Mouse (Mus musculus): Measurements from ENCODE around the gene Plet1. TPM values are rescaled to one million over a fixed set of nuclear protein-coding genes. Genes with fewer than 3 reads are reported as not detected.

Gene Plet1
- total RNA-seq, 4 experiments from 2014 or later: 0.28 to 0.35 TPM; not detected in 2

DNA sequence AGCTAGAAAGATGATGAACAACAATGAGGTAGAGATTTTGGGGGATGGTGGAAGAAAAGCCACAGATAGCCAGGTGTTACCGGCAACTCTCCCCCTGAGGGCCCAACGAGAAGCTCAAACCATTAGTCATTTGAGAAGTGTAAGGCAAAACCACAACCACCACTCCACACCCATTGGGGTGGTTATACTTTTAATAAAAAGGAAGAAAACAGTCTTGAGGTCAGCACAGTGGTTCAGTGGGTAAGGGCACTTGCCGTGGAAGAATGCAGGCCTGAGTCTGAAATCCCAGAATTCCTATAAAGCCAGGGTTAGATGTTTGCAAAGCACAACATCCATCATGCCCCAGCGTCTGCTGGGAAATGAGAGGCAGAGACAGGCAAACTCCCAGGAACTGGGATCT is 43.0 kb downstream of the Plet1 start:
- DNase-seq: no peak

DNA sequence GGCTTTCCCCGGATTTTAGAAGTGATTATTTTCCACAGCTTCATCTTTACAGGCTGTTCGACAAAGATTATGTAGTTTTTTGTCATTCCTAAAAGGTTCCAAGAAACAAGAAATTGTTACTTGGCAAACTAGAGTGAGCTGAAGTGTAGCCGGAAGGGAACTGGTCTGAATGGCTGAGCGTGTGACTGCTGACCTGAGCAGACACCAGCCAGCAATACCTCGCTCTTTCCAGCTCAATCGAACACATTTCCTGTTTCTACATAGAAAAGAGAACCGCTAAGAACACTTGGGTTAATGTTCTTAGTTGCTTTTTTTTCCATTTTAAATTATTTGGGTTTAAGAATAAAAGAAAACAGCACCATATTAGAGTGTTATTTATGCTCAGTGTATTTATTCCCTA is 45.8 kb downstream of the Plet1 start:
- no peak for DNase-seq

DNA sequence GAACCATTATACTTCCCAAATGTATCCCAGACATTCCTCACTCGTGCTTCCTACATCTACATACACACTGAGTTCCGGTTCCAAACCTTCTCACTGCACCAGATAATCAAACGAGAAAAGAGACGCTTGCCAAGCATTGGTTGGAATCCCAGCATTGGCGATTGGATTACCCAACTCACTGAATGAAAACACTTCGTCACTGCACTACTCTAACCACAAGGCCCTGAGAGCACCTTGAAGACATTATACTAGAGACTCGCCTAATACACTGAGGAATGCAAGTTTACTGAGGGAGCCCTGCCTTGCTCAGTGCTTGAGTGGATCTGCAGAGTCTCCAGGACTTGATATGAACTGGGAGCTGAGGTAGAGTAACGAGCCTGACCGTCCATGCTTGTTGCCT is 48.1 kb downstream of the Plet1 start:
- no peak for DNase-seq

DNA sequence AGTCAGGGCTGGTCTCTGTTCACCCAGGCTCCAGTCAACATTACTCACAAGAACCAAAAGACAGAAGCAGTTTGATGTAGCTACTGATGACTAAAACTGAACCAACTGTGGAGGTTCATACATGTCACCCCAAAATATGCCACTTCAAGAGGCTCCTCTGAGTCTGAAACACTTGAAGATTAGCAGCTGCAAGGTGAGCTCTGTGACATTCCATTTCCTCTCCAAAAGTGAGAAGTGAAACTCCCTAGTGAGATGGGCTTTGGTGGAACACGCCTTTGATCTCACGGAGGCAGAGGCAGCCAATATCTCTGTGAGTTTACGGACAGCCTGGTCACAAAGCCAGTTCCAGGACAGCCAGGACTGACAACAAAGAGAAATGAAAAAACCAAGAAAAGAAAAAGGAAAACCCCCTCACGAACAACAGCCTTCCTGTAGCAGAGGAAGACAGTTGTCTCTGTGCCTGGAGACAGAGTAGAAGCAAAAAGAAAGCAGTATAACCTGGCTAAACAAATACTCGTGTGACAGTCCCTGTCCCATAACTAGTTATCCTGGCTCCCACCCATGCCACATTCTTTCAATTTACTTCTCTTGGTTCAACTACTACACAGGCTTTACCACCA is 53.6 kb downstream of the Plet1 start:
- DNase-seq: no peak

DNA sequence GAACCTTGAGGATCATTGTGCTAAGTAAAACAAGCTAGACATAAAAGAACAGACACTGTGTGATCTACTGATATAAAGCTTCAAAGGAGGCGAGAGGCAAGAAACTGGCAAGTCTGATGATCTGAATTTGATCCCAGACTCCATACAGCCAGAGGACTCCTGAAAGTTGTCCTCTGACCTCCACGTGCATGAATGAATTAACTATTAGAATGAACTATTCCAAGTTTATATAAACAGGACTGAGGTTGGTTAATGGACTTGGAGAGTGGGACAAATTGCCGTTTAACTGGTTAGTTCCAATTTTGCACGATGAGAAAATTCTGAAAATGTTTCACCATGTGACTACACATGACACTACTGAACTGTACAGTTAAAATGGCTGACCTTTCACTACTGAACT is 54.6 kb downstream of the Plet1 start:
- no peak for DNase-seq

DNA sequence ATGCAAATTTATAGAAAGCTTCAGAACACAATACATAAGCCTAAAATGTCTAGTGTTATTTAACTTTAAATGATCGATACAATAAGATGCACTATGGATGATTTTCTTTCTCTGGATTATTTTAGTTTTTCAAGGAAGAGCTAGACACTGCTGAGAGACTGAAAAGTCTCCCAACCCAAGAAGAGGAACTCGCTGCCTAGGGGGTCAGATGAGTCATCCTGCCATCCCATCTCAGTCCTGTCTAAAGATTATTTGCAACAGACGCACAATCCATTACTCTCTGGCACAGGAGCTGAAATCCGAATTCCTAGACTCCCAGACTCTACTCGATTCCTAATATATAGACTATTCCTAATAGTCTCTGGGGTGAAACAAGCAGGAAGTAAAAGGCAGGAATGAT is 57.9 kb downstream of the Plet1 start:
- DNase-seq: no peak

DNA sequence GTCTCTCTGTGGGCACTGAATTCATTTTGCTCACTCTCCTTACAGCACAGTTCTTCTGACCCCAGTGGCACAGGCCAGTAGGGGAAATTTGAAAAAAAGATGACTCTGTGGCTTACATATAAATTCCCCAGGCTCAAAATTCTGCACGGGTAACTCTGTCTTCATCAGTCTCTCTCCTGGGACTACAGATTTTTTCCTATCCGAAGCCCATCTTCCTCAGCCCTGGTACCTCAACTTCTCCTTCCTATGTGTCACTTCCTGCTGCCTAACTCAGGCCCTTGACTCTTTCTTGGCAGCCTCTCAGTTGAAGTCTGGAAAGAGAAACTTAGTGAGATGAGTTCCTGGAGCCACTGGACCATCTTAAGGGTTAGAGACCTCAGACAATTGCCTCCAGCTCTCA is 59.2 kb downstream of the Plet1 start:
- no peak for DNase-seq

DNA sequence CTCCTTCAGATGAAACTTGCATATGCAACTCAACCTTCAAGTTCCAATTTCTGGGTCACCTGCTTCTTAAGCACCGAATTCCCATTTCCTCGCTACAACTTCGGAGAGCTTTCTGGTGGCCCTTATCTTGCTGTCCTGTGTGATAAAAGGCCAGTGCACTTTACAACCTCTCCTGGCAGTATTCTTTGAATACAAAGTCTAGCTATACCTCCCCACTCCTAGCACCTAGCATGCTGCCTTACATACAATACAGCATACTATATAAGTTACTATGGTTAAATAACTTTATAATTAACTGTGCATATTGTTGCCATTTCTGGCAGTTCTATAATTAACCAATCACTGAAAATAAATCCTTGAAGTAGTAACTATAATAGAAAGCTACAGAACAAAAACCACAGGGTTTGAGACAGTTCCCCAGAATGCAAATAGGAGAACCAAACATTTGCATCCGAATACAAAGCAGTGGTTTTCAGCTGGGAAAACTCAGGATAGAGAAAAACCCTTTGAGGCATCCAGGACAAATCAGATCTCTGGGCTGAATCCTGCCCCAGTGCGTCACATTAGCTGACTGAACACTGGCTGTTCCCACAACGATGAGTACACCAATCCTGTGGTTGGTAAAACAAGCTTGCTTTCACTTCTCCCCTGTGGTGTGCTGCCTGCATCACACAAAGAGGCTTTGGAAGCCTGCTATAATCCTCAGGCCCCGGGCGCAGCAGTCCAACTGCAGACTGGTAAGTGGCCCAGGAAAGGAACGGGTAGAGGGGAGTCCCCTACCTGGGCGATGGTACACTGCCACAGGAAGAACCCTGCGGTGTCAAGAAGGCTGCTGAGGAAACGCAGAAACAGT is 60.1 kb downstream of the Plet1 start, which contains the start of gene Il18:
TSS of gene Il18 (plus strand) at position 587 of the 853 bp plus-strand sequence.
- peak; percentile 33 for DNase-seq

DNA sequence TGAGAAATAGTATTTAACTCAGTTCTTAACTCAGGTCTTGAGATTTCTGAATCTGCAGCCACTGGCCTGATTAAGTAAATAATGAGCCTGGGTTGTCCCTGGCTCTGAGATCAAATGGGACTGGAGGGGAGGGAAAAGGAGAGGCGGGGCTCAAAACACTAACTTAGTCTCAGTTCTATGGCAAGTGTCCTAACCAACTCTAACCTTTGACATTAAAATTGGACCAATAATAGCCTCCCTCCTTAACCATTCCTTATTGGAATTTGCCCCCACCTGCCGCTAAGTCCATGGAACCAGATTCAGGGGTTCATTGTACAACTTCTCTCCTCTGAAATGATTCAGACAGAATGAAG is 60.7 kb downstream of the Plet1 start, which contains the start of gene Bco2:
TSS of gene Bco2 (minus strand) at position 88 of the 353 bp plus-strand sequence.
- no peak for DNase-seq

Other genes starting within 250 kb of the Plet1 start
- gene Rpl10-ps3, start 149.6 kb upstream of the Plet1 start, total RNA-seq (2022): 1,000 to 10,000 TPM; 1,030 to 1,496 (median 1,206) TPM
- gene Pts, start 34.2 kb downstream of the Plet1 start, total RNA-seq (2022): 10 to 100 TPM; 54.1 to 70.2 (median 63.4) TPM
- 1 to 10 TPM; 5.5 to 9.1 (median 7.3) TPM for gene Il18, start 60.3 kb downstream of the Plet1 start, total RNA-seq (2022)
- gene Bco2, start 60.7 kb downstream of the Plet1 start, total RNA-seq (2022): 1 to 10 TPM; 4.8 to 7.0 (median 5.6) TPM
- gene Tex12, start 66.8 kb downstream of the Plet1 start, total RNA-seq (2022): not detected
- 100 to 1,000 TPM; 137 to 229 (median 191) TPM for gene Sdhd, start 109.3 kb downstream of the Plet1 start, total RNA-seq (2022)
- gene Timm8b, start 109.4 kb downstream of the Plet1 start, total RNA-seq (2022): 100 to 1,000 TPM; 139 to 206 (median 156) TPM
- gene Pih1d2, start 122.8 kb downstream of the Plet1 start, total RNA-seq (2022): 1 to 10 TPM; 2.5 to 3.5 (median 3.0) TPM
- gene Nkapd1, start 122.9 kb downstream of the Plet1 start, total RNA-seq (2022): 10 to 100 TPM; 16.8 to 24.3 (median 22.4) TPM
- gene Dlat, start 165.3 kb downstream of the Plet1 start, total RNA-seq (2022): 100 to 1,000 TPM in 2 of 4 experiments, 10 to 100 TPM in 2; 71.5 to 123 (median 102) TPM
- 10 to 100 TPM in 3 of 4 experiments, 1 to 10 TPM in 1; 9.5 to 13.6 (median 11.7) TPM for gene Dixdc1, start 245.0 kb downstream of the Plet1 start, total RNA-seq (2022)